Mouse (Mus musculus) kidney, embryonic 14.5 days (tissue): ENCODE data around the gene Drap1. TPM values are rescaled to one million over a fixed set of nuclear protein-coding genes. Genes with fewer than 3 reads are reported as not detected.

ENCODE experiments used
- ATAC-seq: fragments of 200-750 bp; cut with Nextera tagmentation; 2 replicates; pipeline ENCODE4 v1.8.0; 2017; ENCODE audit warnings: moderate number of reproducible peaks, mild to moderate bottlenecking, moderate TSS enrichment, moderate library complexity; ENCODE audit not compliant: low FRiP score, low TSS enrichment
- H3K27ac ChIP-seq: fragments of 300-500 bp; sonication (generic); 2 replicates; pipeline ENCODE4 v1.5.1; 2014; ENCODE audit warnings: low read depth, mild to moderate bottlenecking, low read length, moderate library complexity, mixed read lengths
- H3K27me3 ChIP-seq: fragments of 300-500 bp; sonication (generic); 2 replicates; pipeline ENCODE4 v1.6.1; 2014; ENCODE audit warnings: mild to moderate bottlenecking, low read length; ENCODE audit not compliant: control insufficient read depth, insufficient read depth
- H3K36me3 ChIP-seq: fragments of 300-500 bp; sonication (generic); 2 replicates; pipeline ENCODE4 v1.6.1; 2014; ENCODE audit warnings: low read length, mixed read lengths; ENCODE audit not compliant: control insufficient read depth, insufficient read depth
- H3K4me1 ChIP-seq: fragments of 300-500 bp; sonication (generic); 2 replicates; pipeline ENCODE4 v1.6.1; 2014; ENCODE audit warnings: low read length, mixed read lengths; ENCODE audit not compliant: control insufficient read depth, insufficient read depth
- H3K4me2 ChIP-seq: fragments of 300-500 bp; sonication (generic); replicated peaks from 2 replicates; pipeline ENCODE4 v1.6.1; 2014; ENCODE audit warnings: low read depth, mild to moderate bottlenecking, low read length
- H3K4me3 ChIP-seq: fragments of 300-500 bp; sonication (generic); 2 replicates; pipeline ENCODE4 v1.5.1; 2014; ENCODE audit warnings: mild to moderate bottlenecking, low read length
- H3K9ac ChIP-seq: fragments of 300-500 bp; sonication (generic); 2 replicates; pipeline ENCODE4 v1.6.1; 2014; ENCODE audit warnings: low read depth, mild to moderate bottlenecking, low read length, moderate library complexity
- H3K9me3 ChIP-seq: fragments of 300-500 bp; sonication (generic); 2 replicates; pipeline ENCODE4 v1.6.1; 2016; ENCODE audit warnings: low read length; ENCODE audit not compliant: control insufficient read depth
- WGBS: fragments of 180-500 bp; shearing (Covaris S2); extraction: QIAGEN DNeasy Blood & Tissue Kit; methylation state at CpG from one replicate; pipeline ENCODE4 v1.1.7; 2014; 5-methylcytosine and 5-hydroxymethylcytosine counted together
- polyA plus RNA-seq: library from polyadenylated mRNA; unstranded; fragments of >200 nt; fragmentation: Nextera tagmentation; extraction: Ambion mirVana; gene quantifications from 2 replicates; pipeline ENCODE4 v1.2.1, GENCODE M21; 2014

Gene Drap1
- polyA plus RNA-seq, 1 experiment from 2014 or later = 191 TPM

DNA sequence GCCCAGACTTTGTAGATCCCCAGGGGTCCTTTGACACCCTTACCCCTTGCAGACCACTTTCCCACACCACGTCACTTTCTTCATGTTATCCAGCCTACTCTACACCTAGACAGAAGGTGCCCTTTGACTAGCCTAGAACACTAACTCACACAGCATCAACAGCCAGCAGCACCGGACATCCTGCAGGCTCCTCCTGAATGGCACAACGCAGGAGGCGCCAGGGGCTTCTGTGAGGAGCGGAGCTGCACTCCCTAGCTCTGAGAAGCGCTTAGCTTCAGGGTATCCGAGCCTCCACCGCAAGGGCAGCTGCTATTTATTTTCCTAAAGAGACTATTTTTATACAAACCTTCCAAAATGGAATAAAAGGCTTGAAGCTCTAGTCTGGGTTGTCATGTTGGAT lies 30.8 kb upstream of the Drap1 start:
- WGBS = 61% methylated on average over 8 of the region's 8 CpGs
- H3K27ac ChIP-seq = no peak overlapping the region; the same call in 1 of the 2 replicates

DNA sequence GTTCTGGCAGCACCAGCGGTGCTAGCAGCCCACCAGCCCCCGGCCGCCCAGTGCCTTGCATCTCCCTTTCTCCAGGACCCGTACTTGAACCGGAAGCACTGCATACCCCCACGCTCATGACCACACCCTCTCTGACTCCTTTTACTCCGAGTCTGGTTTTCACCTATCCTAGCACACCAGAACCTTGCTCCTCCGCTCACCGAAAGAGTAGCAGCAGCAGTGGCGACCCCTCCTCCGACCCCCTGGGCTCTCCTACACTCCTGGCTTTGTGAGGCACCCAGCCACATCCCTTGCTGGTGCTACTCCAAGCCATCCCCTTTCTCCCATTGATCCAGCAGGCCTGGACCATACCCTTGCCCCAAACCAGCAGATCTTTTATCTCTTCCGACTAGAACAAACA lies 30.3 kb upstream of the Drap1 start:
- H3K4me2 ChIP-seq = peak overlapping the region; percentile 98
- no peaks in the 10 kb centered on the region for H3K9me3 ChIP-seq
- ATAC-seq = no peak
- H3K9ac ChIP-seq = no peak overlapping the region
- no peaks in the 10 kb centered on the region for H3K27me3 ChIP-seq
- peak overlapping the region; percentile 77 for H3K4me3 ChIP-seq
- 71% methylated on average over 12 of the region's 12 CpGs for WGBS
- peaks cover 10% of the 10 kb centered on the region for H3K36me3 ChIP-seq
- peaks cover 27% of the 10 kb centered on the region; the same call in 1 of the 2 replicates for H3K4me1 ChIP-seq
- H3K27ac ChIP-seq = no peak overlapping the region

More for the DNA sequence above, 30.8 kb upstream of the Drap1 start:
- no peak for ATAC-seq
- Histone ChIP-seq H3K9me3 (no peaks in the 10 kb centered on the region), H3K27me3 (no peaks in the 10 kb centered on the region), H3K4me1 (peaks cover 27% of the 10 kb centered on the region; the same call in 1 of the 2 replicates), H3K4me2 (peak overlapping the region; percentile 98), H3K4me3 (peak overlapping the region; percentile 77), H3K36me3 (peaks cover 10% of the 10 kb centered on the region), H3K9ac (peak overlapping the region; percentile 85)

DNA sequence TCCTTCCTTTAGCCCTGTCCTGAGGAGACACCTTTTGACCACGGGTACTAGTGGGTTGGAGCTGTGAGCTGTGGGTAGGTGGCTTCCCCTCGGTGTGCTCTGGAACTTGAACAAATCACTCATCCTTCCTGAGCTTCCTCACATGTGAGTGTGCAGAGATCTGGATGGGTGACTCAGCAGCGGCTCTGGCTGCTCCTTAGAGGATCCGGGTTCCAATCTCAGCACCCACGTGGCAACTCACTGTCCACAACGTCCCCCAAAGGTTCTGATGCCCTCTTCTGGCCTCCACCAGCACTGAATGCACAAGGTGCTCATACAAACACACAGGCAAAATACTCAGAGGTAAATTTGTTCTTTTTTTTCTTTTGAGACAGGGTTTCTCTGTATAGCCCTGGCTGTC lies 27.0 kb upstream of the Drap1 start:
- Histone ChIP-seq H3K9ac (no peak overlapping the region), H3K36me3 (peaks cover 10% of the 10 kb centered on the region), H3K27ac (no peak overlapping the region), H3K9me3 (no peaks in the 10 kb centered on the region), H3K27me3 (peaks cover 27% of the 10 kb centered on the region), H3K4me3 (no peak overlapping the region), H3K4me1 (peaks cover 27% of the 10 kb centered on the region; the same call in 1 of the 2 replicates), H3K4me2 (no peak overlapping the region)
- ATAC-seq = no peak
- 78% methylated on average over 6 of the region's 6 CpGs for WGBS

DNA sequence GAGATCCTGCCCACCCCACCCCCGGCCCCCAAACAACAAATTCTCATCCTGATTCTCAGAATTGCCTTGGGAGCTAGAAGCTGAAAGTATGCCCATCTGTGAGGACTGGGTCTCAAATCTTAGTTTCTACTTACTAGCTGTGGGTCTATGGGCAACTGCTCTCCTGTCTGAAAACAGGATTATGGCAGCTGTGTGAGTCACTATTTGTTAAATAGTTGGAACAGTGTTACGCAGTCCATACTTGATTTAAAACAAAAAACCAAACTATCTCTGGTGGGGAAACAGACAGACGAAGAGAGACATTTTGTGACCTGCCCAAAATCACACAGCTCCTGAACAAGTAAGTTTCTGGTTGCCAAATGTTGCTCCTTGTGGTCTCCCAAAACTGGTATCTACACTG lies 24.9 kb upstream of the Drap1 start:
- no peak overlapping the region for H3K4me3 ChIP-seq
- H3K9me3 ChIP-seq = no peaks in the 10 kb centered on the region
- H3K9ac ChIP-seq = no peak overlapping the region
- H3K4me1 ChIP-seq = peaks cover 7% of the 10 kb centered on the region; the same call in 1 of the 2 replicates
- H3K36me3 ChIP-seq = peaks cover 10% of the 10 kb centered on the region
- no peak for ATAC-seq
- H3K27ac ChIP-seq = no peak overlapping the region
- no peak overlapping the region for H3K4me2 ChIP-seq
- 90% methylated on average over 3 of the region's 3 CpGs for WGBS
- peaks cover 30% of the 10 kb centered on the region for H3K27me3 ChIP-seq

DNA sequence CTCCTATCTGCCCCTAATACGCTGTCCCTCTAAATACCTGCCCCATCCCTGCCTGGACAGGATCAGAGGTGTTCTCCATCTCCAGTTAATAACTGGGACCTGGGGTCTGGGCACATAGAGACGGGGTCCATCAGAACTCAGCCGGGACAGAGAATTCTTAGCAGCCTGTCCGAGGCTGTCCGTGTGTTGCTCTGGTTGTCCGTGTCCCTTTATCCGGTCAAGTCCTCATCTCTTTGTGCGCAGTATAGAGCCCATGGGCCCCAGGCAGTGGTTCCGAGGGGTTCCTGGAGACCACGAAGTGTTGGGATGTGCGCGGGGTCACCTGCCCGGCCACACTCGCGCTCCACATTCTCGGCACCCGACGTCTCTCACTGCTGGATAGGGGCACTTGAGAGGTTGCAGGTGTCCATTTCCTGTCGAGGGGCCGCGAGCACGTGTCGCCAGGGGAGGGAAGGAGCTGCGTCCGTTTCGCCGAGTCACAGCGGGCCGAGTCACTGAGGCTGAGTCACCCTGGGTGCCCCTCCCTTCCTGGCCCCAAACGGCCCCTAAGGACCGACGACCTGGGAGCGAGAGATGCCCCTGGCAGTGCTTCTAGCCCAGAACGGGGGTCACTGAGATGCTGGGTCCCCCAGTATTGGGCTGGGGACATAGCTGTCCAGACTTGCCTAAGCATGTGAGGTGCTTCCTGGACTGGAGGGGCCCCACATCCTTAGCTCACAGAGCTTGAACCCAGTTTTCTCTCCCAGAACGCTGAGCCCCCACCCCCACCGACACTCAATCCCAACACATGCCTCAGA lies 23.8 kb upstream of the Drap1 start:
- Histone ChIP-seq H3K27me3 (peaks cover 30% of the 10 kb centered on the region), H3K4me2 (peak overlapping the region; percentile 90), H3K27ac (no peak overlapping the region), H3K4me1 (no peaks in the 10 kb centered on the region; the same call in 1 of the 2 replicates), H3K4me3 (peak overlapping the region; percentile 52), H3K9ac (no peak overlapping the region), H3K36me3 (no peaks in the 10 kb centered on the region), H3K9me3 (no peaks in the 10 kb centered on the region)
- 6% methylated on average over 36 of the region's 36 CpGs for WGBS
- ATAC-seq = no peak; the same call in 1 of the 2 replicates

DNA sequence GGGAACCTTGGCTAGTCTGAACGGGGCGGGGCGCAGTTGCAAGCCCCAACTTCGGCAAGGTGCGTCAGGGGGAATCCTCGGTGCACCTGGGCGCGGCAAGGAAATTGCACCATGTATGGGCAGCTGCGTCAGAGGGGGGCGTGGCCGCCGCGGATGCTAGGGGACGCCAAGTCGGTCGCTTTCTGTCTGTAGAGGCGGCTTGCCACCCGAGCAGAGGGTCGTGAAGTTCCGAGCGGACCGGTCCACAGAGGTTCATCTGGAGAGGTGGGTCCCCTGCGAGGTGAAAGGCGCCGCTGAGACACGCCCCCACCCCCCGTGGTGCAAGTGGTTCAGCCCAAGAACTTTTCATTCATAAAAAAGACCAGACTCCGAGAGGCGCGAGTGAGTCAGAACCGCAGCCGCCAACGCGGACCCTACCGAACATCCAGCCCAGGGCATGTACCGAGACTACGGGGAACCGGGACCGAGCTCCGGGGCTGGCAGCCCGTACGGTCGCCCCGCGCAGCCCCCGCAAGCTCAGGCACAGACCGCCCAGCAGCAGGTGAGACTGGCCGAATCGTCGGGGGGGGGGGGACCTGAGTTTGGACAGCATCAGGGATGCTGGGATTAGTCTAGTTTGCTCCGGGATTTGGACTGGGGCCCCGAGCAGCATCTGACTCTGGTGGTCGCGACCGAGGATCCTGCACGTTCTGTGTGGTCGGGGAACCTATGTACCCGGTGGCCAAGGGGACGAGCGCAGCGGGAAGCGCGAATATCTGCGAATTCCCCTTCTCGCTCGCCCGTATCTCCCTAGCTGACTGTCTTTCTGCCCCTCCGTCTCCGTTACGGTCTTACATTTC lies 23.0 kb upstream of the Drap1 start, which contains the start of gene Fosl1:
Gene Fosl1, plus strand, starts transcription at position 33 of the 839 bp plus-strand sequence.
- Histone ChIP-seq H3K4me1 (no peaks in the 10 kb centered on the region; the same call in 1 of the 2 replicates), H3K4me2 (peak within 1 kb of the TSS; percentile 90), H3K9ac (peak within 1 kb of the TSS; percentile 5; the same call in 1 of the 2 replicates), H3K4me3 (peak within 1 kb of the TSS; percentile 52), H3K36me3 (no peaks in the 10 kb centered on the region), H3K9me3 (no peaks in the 10 kb centered on the region), H3K27me3 (peaks cover 30% of the 10 kb centered on the region), H3K27ac (no peak within 1 kb of the TSS)
- WGBS = under 1% methylated on average over 70 of the region's 70 CpGs
- ATAC-seq = peak; percentile 53; the same call in 1 of the 2 replicates

DNA sequence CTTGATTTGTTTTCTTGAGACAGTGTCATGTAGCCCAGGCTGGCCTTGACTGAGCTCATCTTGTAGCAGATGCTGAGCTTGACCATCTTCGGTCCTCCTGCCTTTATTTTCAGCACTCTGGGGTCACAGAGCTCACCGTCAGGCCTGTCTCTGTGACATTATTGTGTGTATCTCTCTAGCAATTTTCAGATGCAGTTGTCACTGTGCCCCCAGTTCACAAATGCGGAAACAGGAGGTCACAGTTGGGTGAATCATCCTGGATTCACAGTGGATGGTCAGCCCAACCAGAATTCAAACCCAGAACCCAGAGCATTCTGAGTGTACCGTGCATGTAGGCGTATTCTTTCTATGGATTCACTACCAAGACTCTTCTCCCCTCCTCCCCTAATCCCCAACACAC lies 21.0 kb upstream of the Drap1 start:
- Histone ChIP-seq H3K9me3 (no peaks in the 10 kb centered on the region), H3K4me3 (no peak overlapping the region), H3K27ac (no peak overlapping the region), H3K4me2 (no peak overlapping the region), H3K36me3 (no peaks in the 10 kb centered on the region), H3K27me3 (peaks cover 30% of the 10 kb centered on the region), H3K9ac (no peak overlapping the region), H3K4me1 (no peaks in the 10 kb centered on the region; the same call in 1 of the 2 replicates)
- WGBS = 83% methylated on average over 5 of the region's 5 CpGs
- ATAC-seq = no peak

DNA sequence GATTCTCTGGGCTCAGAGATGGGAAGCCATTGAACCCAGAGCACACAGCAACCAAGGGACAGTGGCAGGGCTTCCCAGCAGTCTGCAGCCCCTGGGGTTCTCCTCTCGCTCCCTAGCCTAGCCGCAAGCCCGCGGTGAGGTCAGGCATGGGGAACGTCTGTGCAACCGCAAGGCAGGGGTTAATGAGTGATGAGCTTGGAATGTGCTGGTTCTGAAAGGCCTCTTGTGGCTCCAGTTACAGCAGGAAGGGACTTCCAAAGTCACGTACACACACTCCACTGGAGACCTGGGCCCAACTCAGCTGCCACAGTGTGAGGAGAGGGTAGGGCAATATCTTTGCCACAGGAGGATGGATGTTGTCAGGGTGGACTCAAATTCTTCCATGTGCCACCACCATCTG lies 20.2 kb upstream of the Drap1 start:
- no peak overlapping the region for H3K4me2 ChIP-seq
- no peaks in the 10 kb centered on the region; the same call in 1 of the 2 replicates for H3K9me3 ChIP-seq
- H3K36me3 ChIP-seq = no peaks in the 10 kb centered on the region
- H3K27me3 ChIP-seq = peaks cover 30% of the 10 kb centered on the region
- H3K9ac ChIP-seq = no peak overlapping the region
- ATAC-seq = no peak
- no peak overlapping the region for H3K4me3 ChIP-seq
- WGBS = 31% methylated on average over 7 of the region's 7 CpGs
- no peak overlapping the region for H3K27ac ChIP-seq
- H3K4me1 ChIP-seq = no peaks in the 10 kb centered on the region; the same call in 1 of the 2 replicates
